Mouse (Mus musculus) heart, embryonic 12.5 days (tissue): ENCODE results near the gene Hmg20b. TPM values are rescaled to one million over a fixed set of nuclear protein-coding genes. Genes with fewer than 3 reads are reported as not detected.

Experiments used
- ATAC-seq: fragments of 200-750 bp; cut with Nextera tagmentation; 2 replicates; pipeline ENCODE4 v1.8.0; 2017; ENCODE audit warnings: moderate TSS enrichment, moderate library complexity; ENCODE audit not compliant: insufficient number of reproducible peaks, low FRiP score
- H3K27ac ChIP-seq: fragments of 300-500 bp; sonication (generic); 2 replicates; pipeline ENCODE4 v1.5.1; 2016; ENCODE audit warnings: mild to moderate bottlenecking, moderate library complexity; ENCODE audit not compliant: poor library complexity, severe bottlenecking
- H3K27me3 ChIP-seq: fragments of 300-500 bp; sonication (generic); replicated peaks from 2 replicates; pipeline ENCODE4 v1.6.1; 2016; ENCODE audit warnings: mild to moderate bottlenecking, moderate library complexity
- H3K36me3 ChIP-seq: fragments of 300-500 bp; sonication (generic); 2 replicates; pipeline ENCODE4 v1.6.1; 2016; ENCODE audit warnings: mild to moderate bottlenecking, moderate library complexity
- H3K4me1 ChIP-seq: fragments of 300-500 bp; sonication (generic); replicated peaks from 2 replicates; pipeline ENCODE4 v1.6.1; 2016; ENCODE audit warnings: mild to moderate bottlenecking
- H3K4me2 ChIP-seq: fragments of 300-500 bp; sonication (generic); 2 replicates; pipeline ENCODE4 v1.6.1; 2016; ENCODE audit warnings: mild to moderate bottlenecking, moderate library complexity
- H3K4me3 ChIP-seq: fragments of 300-500 bp; sonication (generic); 2 replicates; pipeline ENCODE4 v1.5.1; 2016; ENCODE audit warnings: mild to moderate bottlenecking
- H3K9ac ChIP-seq: fragments of 300-500 bp; sonication (generic); 2 replicates; pipeline ENCODE4 v1.6.1; 2016; ENCODE audit warnings: mild to moderate bottlenecking, moderate library complexity
- H3K9me3 ChIP-seq: fragments of 300-500 bp; sonication (generic); replicated peaks from 2 replicates; pipeline ENCODE4 v1.6.1; 2016; ENCODE audit warnings: mild to moderate bottlenecking, moderate library complexity
- WGBS: fragments of 180-500 bp; shearing (Covaris S2); methylation state at CpG from one replicate; pipeline ENCODE4 v1.1.7; 2016; 5-methylcytosine and 5-hydroxymethylcytosine counted together
- microRNA-seq: library from miRNA; unstranded; fragments of <30 nt; microRNA quantifications from one replicate; pipeline ENCODE4, GENCODE M21; 2017
- polyA plus RNA-seq: library from polyadenylated mRNA; unstranded; fragments of >200 nt; fragmentation: Nextera tagmentation; extraction: Ambion mirVana; gene quantifications from 2 replicates; pipeline ENCODE4 v1.2.1, GENCODE M21; 2016

Hmg20b gene
- polyA plus RNA-seq, 1 experiment from 2014 or later, result 109 TPM

- WGBS, result 19% methylated on average over 14 of the region's 14 CpGs
- peak; percentile 49 for ATAC-seq
- H3K27me3 ChIP-seq, result no peaks in the 10 kb centered on the region
- H3K9ac ChIP-seq, result peak overlapping the region; percentile 53
- H3K9me3 ChIP-seq, result no peaks in the 10 kb centered on the region
- H3K4me2 ChIP-seq, result peak overlapping the region; percentile 41
- peaks cover 26% of the 10 kb centered on the region for H3K36me3 ChIP-seq
- H3K4me3 ChIP-seq, result no peak overlapping the region
- peak overlapping the region; percentile 65 for H3K27ac ChIP-seq
- H3K4me1 ChIP-seq, result peaks cover 70% of the 10 kb centered on the region
Observed at GRCm38 (mm10) chr10:81302781-81303218, 47.5 kb downstream of the Hmg20b start.

- Histone ChIP-seq H3K27ac (peak overlapping the region; percentile 65), H3K9ac (peak overlapping the region; percentile 53), H3K4me1 (peaks cover 75% of the 10 kb centered on the region), H3K4me3 (no peak overlapping the region), H3K27me3 (no peaks in the 10 kb centered on the region), H3K36me3 (peaks cover 21% of the 10 kb centered on the region), H3K4me2 (peak overlapping the region; percentile 41), H3K9me3 (no peaks in the 10 kb centered on the region)
- 60% methylated on average over 4 of the region's 4 CpGs for WGBS
- 0 out of 2 replicates have a peak, but pooled peaks have one; percentile 22 for ATAC-seq
Observed at GRCm38 (mm10) chr10:81302288-81302687, 48.0 kb downstream of the Hmg20b start.

GRCm38 (mm10) chr10:81301321-81301720 lies 49.0 kb downstream of the Hmg20b start:
- H3K4me3 ChIP-seq, result no peak overlapping the region
- no peak for ATAC-seq
- WGBS, result 81% methylated on average over 9 of the region's 9 CpGs
- no peak overlapping the region for H3K4me2 ChIP-seq
- peak overlapping the region; percentile 37; the same call in 1 of the 2 replicates for H3K9ac ChIP-seq
- H3K27me3 ChIP-seq, result no peaks in the 10 kb centered on the region
- no peaks in the 10 kb centered on the region for H3K9me3 ChIP-seq
- H3K36me3 ChIP-seq, result peaks cover 11% of the 10 kb centered on the region
- H3K4me1 ChIP-seq, result peaks cover 77% of the 10 kb centered on the region
- H3K27ac ChIP-seq, result no peak overlapping the region

GRCm38 (mm10) chr10:81300352-81300907 lies 49.9 kb downstream of the Hmg20b start:
- H3K27me3 ChIP-seq, result no peaks in the 10 kb centered on the region
- H3K36me3 ChIP-seq, result 0 out of 2 replicates have a peak, but pooled peaks cover 2% of the 10 kb centered on the region
- 77% methylated on average over 9 of the region's 9 CpGs for WGBS
- no peaks in the 10 kb centered on the region for H3K9me3 ChIP-seq
- peaks cover 84% of the 10 kb centered on the region for H3K4me1 ChIP-seq
- peak overlapping the region; percentile 37 for H3K9ac ChIP-seq
- no peak overlapping the region for H3K4me3 ChIP-seq
- no peak overlapping the region for H3K4me2 ChIP-seq
- peak overlapping the region; percentile 11; the same call in 1 of the 2 replicates for H3K27ac ChIP-seq
- ATAC-seq, result no peak

GRCm38 (mm10) chr10:81299585-81300351 lies 50.5 kb downstream of the Hmg20b start:
- Histone ChIP-seq H3K9me3 (no peaks in the 10 kb centered on the region), H3K27ac (peak overlapping the region; percentile 44; the same call in 1 of the 2 replicates), H3K4me2 (no peak overlapping the region), H3K4me3 (no peak overlapping the region), H3K4me1 (peaks cover 86% of the 10 kb centered on the region), H3K27me3 (no peaks in the 10 kb centered on the region), H3K9ac (peak overlapping the region; percentile 43), H3K36me3 (no peaks in the 10 kb centered on the region)
- WGBS, result 79% methylated on average over 14 of the region's 14 CpGs
- no peak for ATAC-seq

- Histone ChIP-seq H3K27ac (0 out of 2 replicates have a peak overlapping the region, but pooled peaks have one; percentile 70), H3K9ac (no peak overlapping the region), H3K27me3 (no peaks in the 10 kb centered on the region), H3K9me3 (no peaks in the 10 kb centered on the region), H3K4me3 (no peak overlapping the region), H3K36me3 (no peaks in the 10 kb centered on the region), H3K4me2 (no peak overlapping the region), H3K4me1 (peaks cover 88% of the 10 kb centered on the region)
- ATAC-seq, result no peak
- WGBS, result 89% methylated on average over 17 of the region's 17 CpGs
Observed at GRCm38 (mm10) chr10:81298369-81299100, 51.7 kb downstream of the Hmg20b start.

GRCm38 (mm10) chr10:81297845-81298244 lies 52.4 kb downstream of the Hmg20b start:
- Histone ChIP-seq H3K4me2 (peak overlapping the region; percentile 11; the same call in 1 of the 2 replicates), H3K9ac (peak overlapping the region; percentile 49), H3K9me3 (no peaks in the 10 kb centered on the region), H3K36me3 (no peaks in the 10 kb centered on the region), H3K27ac (peak overlapping the region; percentile 70), H3K27me3 (no peaks in the 10 kb centered on the region), H3K4me1 (peaks cover 83% of the 10 kb centered on the region), H3K4me3 (no peak overlapping the region)
- 34% methylated on average over 10 of the region's 10 CpGs for WGBS
- ATAC-seq, result peak; percentile 37; the same call in 1 of the 2 replicates

- peak overlapping the region; percentile 70 for H3K27ac ChIP-seq
- no peaks in the 10 kb centered on the region for H3K36me3 ChIP-seq
- H3K9ac ChIP-seq, result peak overlapping the region; percentile 49
- no peaks in the 10 kb centered on the region for H3K27me3 ChIP-seq
- no peak for ATAC-seq
- H3K4me1 ChIP-seq, result peaks cover 77% of the 10 kb centered on the region
- 77% methylated on average over 6 of the region's 6 CpGs for whole genome bisulfite sequencing
- H3K9me3 ChIP-seq, result no peaks in the 10 kb centered on the region
- H3K4me3 ChIP-seq, result no peak overlapping the region
- peak overlapping the region; percentile 11; the same call in 1 of the 2 replicates for H3K4me2 ChIP-seq
Observed at GRCm38 (mm10) chr10:81297246-81297645, 53.0 kb downstream of the Hmg20b start.

Small RNAs within 50 kb of the gene (microRNA-seq; reads per million reads assigned to microRNA genes)
- gene Mir6913, result not detected

Other genes with a start within 250 kb of the Hmg20b start
- 161 and 165 TPM in 2 replicates for gene Map2k2, start 244.6 kb downstream of the Hmg20b start, polyA plus RNA-seq
- 24.7 and 24.8 TPM in 2 replicates for gene Zbtb7a, start 215.3 kb downstream of the Hmg20b start, polyA plus RNA-seq
- gene Pias4, start 182.6 kb downstream of the Hmg20b start, polyA plus RNA-seq, result 36.0 and 36.1 TPM in 2 replicates
- 408 and 433 TPM in 2 replicates for gene Eef2, start 173.8 kb downstream of the Hmg20b start, polyA plus RNA-seq
- 62.8 and 69.0 TPM in 2 replicates for gene Dapk3, start 167.5 kb downstream of the Hmg20b start, polyA plus RNA-seq
- gene 4930442H23Rik, start 166.6 kb downstream of the Hmg20b start, polyA plus RNA-seq, result 0.18 TPM in 1 of 2 replicates, not detected in the other
- gene Nmrk2, start 148.4 kb downstream of the Hmg20b start, polyA plus RNA-seq, result 3.9 and 4.9 TPM in 2 replicates
- gene Atcay, start 119.6 kb downstream of the Hmg20b start, polyA plus RNA-seq, result 0.46 and 0.72 TPM in 2 replicates
- gene Zfr2, start 117.3 kb downstream of the Hmg20b start, polyA plus RNA-seq, result 6.1 and 7.2 TPM in 2 replicates
- 2.0 and 2.2 TPM in 2 replicates for gene Matk, start 97.5 kb downstream of the Hmg20b start, polyA plus RNA-seq
- 243 and 253 TPM in 2 replicates for gene Mrpl54, start 83.5 kb downstream of the Hmg20b start, polyA plus RNA-seq
- gene Apba3, start 83.5 kb downstream of the Hmg20b start, polyA plus RNA-seq, result 43.3 and 46.1 TPM in 2 replicates
- gene Tjp3, start 58.9 kb downstream of the Hmg20b start, polyA plus RNA-seq, result 1.7 and 2.3 TPM in 2 replicates
- gene Pip5k1c, start 57.5 kb downstream of the Hmg20b start, polyA plus RNA-seq, result 41.1 and 43.4 TPM in 2 replicates
- 37.3 and 40.3 TPM in 2 replicates for gene Cactin, start 29.4 kb downstream of the Hmg20b start, polyA plus RNA-seq
- 13.4 TPM in 2 replicates for gene Tbxa2r, start 21.7 kb downstream of the Hmg20b start, polyA plus RNA-seq
- not detected in 2 replicates for gene Gipc3, start 7.2 kb downstream of the Hmg20b start, polyA plus RNA-seq
- gene Mfsd12, start 7.0 kb upstream of the Hmg20b start, polyA plus RNA-seq, result 13.0 and 13.4 TPM in 2 replicates
- 0.82 and 0.91 TPM in 2 replicates for gene 4930404N11Rik, start 15.3 kb upstream of the Hmg20b start, polyA plus RNA-seq
- 96.4 and 99.5 TPM in 2 replicates for gene Fzr1, start 28.0 kb upstream of the Hmg20b start, polyA plus RNA-seq
- 66.7 and 66.9 TPM in 2 replicates for gene Dohh, start 33.9 kb upstream of the Hmg20b start, polyA plus RNA-seq
- 1.9 and 2.2 TPM in 2 replicates for gene Gm48551, start 34.0 kb upstream of the Hmg20b start, polyA plus RNA-seq
- gene Gm48552, start 38.5 kb upstream of the Hmg20b start, polyA plus RNA-seq, result 1.2 and 1.8 TPM in 2 replicates
- gene Smim24, start 42.6 kb upstream of the Hmg20b start, polyA plus RNA-seq, result 2.9 and 4.3 TPM in 2 replicates
- gene Nfic, start 105.2 kb upstream of the Hmg20b start, polyA plus RNA-seq, result 39.3 and 40.7 TPM in 2 replicates
- gene Celf5, start 132.2 kb upstream of the Hmg20b start, polyA plus RNA-seq, result 0.19 and 0.28 TPM in 2 replicates
- 54.9 and 60.2 TPM in 2 replicates for gene Ncln, start 145.9 kb upstream of the Hmg20b start, polyA plus RNA-seq
- 0.42 and 0.52 TPM in 2 replicates for gene S1pr4, start 149.7 kb upstream of the Hmg20b start, polyA plus RNA-seq
- 1.9 and 2.3 TPM in 2 replicates for gene Gna15, start 173.7 kb upstream of the Hmg20b start, polyA plus RNA-seq
- 58.4 and 66.2 TPM in 2 replicates for gene Gna11, start 194.7 kb upstream of the Hmg20b start, polyA plus RNA-seq
- 636 and 677 TPM in 2 replicates for gene Aes, start 209.0 kb upstream of the Hmg20b start, polyA plus RNA-seq
- gene Tle2, start 224.1 kb upstream of the Hmg20b start, polyA plus RNA-seq, result 25.8 and 30.8 TPM in 2 replicates